Mouse (Mus musculus): Measurements from ENCODE around the gene AA467197.

- TF ChIP-seq POLR2A (IDR thresholded peaks at IDR 0.05; ENCODE audit: insufficient read depth, low read depth, low read length) (no peak), CTCF (IDR thresholded peaks at IDR 0.05) (no peak), EP300 (IDR thresholded peaks at IDR 0.05; ENCODE audit: insufficient read depth, low read depth, low read length) (no peak)
These were observed 19.3 kb downstream of the AA467197 start for GRCm38 (mm10) chr2:122656052-122656451.
